ENCODE assay signal across 20 mouse cellular contexts in the genomic region with DNA sequence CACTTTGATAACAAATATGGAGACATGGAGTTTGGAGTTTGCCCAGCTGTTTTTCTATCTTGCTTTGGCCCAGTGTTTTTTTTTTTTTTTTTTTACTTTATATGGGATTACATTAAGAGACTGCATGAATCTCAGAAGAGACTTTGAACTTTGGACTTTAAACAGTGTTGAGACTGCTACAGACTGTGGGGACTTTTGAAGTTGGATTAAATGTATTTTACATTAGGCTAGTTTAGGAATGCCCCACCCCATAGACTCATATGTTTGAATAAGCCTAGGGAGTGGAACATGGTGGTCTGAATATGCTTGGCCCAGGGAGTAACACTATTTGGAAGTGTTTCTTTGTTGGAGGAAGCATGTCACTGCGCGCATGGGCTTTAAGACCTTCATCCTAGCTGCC.
"Had no signal": no experiment of that assay in that cellular context is flagged by ENCODE, and none has a peak within 500 bp of the region (broad histone marks: within the 10 kb centered on the region; RNA-seq: fewer than 3 reads in every experiment).

No protein-coding gene starts in this region.

- ATAC-seq: hindbrain, postnatal 0 days; liver, postnatal 0 days; lung, postnatal 0 days; midbrain, embryonic 15.5 days had no signal

- DNase-seq: layer of hippocampus, adult 9-11 months; liver; liver, postnatal 0 days; lung, embryonic 14.5 days; retina, postnatal 1 day; thymus, adult 2 months; thymus, postnatal 14 days; thymus, postnatal 4 days had no signal

- H3K27ac ChIP-seq: hindbrain, postnatal 0 days; kidney, postnatal 0 days; layer of hippocampus, adult 2 months; limb, embryonic 10.5 days; limb, embryonic 13.5 days; liver, embryonic 14.5 days; macrophage; midbrain, embryonic 12.5 days; midbrain, embryonic 15.5 days; neural tube, embryonic 13.5 days had no signal

- H3K9ac ChIP-seq: limb, embryonic 13.5 days; liver, embryonic 14.5 days; liver, postnatal 0 days; lung, embryonic 14.5 days; midbrain, embryonic 12.5 days; midbrain, embryonic 15.5 days; neural tube, embryonic 13.5 days had no signal

- H3K4me3 ChIP-seq: layer of hippocampus, adult 2 months; limb, embryonic 10.5 days; limb, embryonic 13.5 days; midbrain, embryonic 12.5 days; midbrain, embryonic 15.5 days; myocyte; neural tube, embryonic 13.5 days had no signal

- H3K9me3 ChIP-seq: limb, embryonic 10.5 days; midbrain, embryonic 12.5 days; midbrain, embryonic 15.5 days had no signal

- H3K36me3 ChIP-seq: limb, embryonic 10.5 days; limb, embryonic 13.5 days; midbrain, embryonic 12.5 days; midbrain, embryonic 15.5 days; neural tube, embryonic 13.5 days had no signal

- H3K4me2 ChIP-seq: limb, embryonic 13.5 days; lung, embryonic 14.5 days; midbrain, embryonic 12.5 days; midbrain, embryonic 15.5 days; neural tube, embryonic 13.5 days had no signal
